Mouse (Mus musculus) adrenal gland, postnatal 36 days (tissue): ENCODE results near the gene A26c2. TPM values are rescaled to one million over a fixed set of nuclear protein-coding genes. Genes with fewer than 3 reads are reported as not detected.

Experiments used
- DNase-seq, 2 experiments: peaks; one replicate each; pipeline ENCODE4 v3.0.0; 2021; ENCODE audit warnings: mixed read lengths in 1 of 2
- long read RNA-seq, 2 experiments: library from polyadenylated mRNA; stranded (forward); transcript quantifications; one replicate each; pipeline ENCODE4 v2.0.0; 2021; ENCODE audit warnings: borderline sequencing depth in 2 of 2
- total RNA-seq, 2 experiments: library from RNA; stranded (reverse); gene quantifications; 2 replicates each; pipeline ENCODE4 v1.2.3; 2021

Gene A26c2
- not detected for total RNA-seq
- long read RNA-seq, experiment 1 = 0 reads
- long read RNA-seq, experiment 2 = 0 reads

DNA sequence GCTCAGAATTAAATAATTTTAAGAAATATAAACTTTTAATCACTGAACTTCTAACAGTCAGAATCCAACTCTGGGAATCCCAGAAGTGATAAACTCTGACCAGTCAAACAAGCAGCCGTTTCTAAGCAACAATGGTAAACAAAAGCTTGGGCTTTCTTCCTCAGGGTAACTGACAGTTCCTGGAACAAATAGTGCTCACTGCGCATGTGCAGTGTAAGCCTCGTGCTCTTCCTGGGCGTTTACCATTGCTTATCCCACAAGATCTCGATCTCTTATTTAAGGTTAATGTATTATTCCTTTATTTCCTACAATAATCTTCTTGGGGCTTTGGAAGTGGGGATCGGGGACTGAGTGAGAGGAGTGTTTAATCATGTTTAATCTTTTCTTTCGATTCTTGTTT is at the start of gene A26c2:
Gene A26c2, minus strand, starts transcription at position 101 of the 400 bp plus-strand sequence.
- no peak for DNase-seq

DNA sequence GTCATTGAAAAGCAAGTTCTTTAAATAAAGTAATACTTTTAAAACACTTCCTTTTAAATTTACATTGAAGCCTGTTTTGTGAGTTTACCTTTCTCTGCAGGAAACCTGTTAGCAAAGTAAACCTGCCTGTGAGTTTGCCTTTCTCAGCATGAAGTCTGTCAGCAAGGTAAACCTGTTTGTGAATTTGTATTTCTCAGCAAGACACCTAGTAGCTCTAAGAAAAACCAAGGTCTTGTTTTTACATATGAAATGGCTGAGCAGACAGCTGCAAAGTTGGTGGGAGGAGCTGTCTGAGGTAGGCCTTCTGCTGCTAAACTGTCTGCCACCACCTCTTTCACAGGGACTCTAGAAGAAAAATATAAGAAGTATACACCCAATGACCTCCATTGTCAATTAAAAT is 28.0 kb upstream of the A26c2 start:
- no peak for DNase-seq
